8 mouse cellular contexts compared by ENCODE assay signal in the genomic region with DNA sequence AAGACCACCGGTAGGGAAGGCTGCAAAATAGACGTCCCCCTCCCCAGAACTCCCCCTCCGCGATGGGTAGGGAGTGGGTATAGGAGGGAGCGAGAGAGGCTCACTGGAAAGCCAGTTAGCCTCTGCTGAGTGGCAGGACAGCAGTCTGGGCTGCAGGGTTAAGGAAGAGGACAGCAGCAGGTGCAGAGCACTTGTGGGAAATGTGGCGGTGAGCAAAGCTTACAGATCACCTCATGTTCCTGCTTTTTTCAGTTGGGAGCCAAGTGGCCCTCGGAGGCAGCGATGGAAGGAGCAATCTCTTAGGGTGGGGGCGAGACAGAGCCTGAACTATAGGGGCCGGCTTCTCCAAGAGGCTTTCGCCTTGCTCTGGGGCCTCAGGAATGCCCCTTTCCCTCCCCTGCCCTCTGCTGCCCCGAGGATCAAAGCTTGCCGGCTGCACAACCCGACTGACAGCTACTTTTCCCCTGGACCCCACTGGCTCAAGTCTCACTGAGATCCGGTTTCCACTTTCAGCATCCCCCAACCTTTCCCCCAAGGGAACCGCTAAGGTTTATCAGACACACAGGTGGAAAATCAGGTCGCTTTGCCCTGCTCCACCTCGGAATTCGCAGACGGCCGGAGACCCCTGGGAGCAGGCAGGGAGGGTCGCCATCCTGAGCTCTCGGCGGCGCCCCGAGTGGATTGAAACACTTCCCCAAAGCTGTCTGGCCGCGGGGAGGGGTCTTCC. TPM values are rescaled to one million over a fixed set of nuclear protein-coding genes. Genes with fewer than 3 reads are reported as not detected.
DNase-seq lines count a peak whose midpoint lies in the region; ATAC-seq lines count a peak whose summit lies in the region.

No protein-coding gene starts in this region.

- DNase-seq in kidney, adult 18-20 months, result peak; percentile 18
- no peak for DNase-seq in kidney, adult 11 months
- DNase-seq in ZHBTc4 (ENCODE audit: low read depth, low spot score), result peak; percentile 6
- DNase-seq in forebrain, embryonic 14.5 days (ENCODE audit: low spot score), result no peak
- no peak for DNase-seq in liver, embryonic 11.5 days (ENCODE audit: low spot score)
- no peak for DNase-seq in right cerebral cortex, postnatal 10 days (ENCODE audit: low spot score in 2 of 2)
- no peak for DNase-seq in cerebellum, adult 9-10 months

- H3K27me3 ChIP-seq in forebrain, embryonic 14.5 days (replicated peaks; ENCODE audit: control insufficient read depth, insufficient read depth, low read length), result 0 out of 2 replicates have a peak, but pooled peaks cover 3% of the 10 kb centered on the region
- H3K27me3 ChIP-seq in liver, embryonic 11.5 days (replicated peaks; ENCODE audit: control insufficient read depth, insufficient read depth, low read length), result peaks cover 52% of the 10 kb centered on the region

- no peak overlapping the region for H3K27ac ChIP-seq in forebrain, embryonic 14.5 days (ENCODE audit: low read depth, low read length)
- H3K27ac ChIP-seq in liver, embryonic 11.5 days (ENCODE audit: low read depth, low read length), result no peak overlapping the region

- ATAC-seq in forebrain, embryonic 14.5 days, result no peak
- ATAC-seq in liver, embryonic 11.5 days (replicated peaks; ENCODE audit: low FRiP score), result 0 out of 2 replicates have a peak, but pooled peaks have one; percentile 4
- ATAC-seq in frontal cortex, adult (ENCODE audit: low TSS enrichment), result no peak

- H3K9ac ChIP-seq in forebrain, embryonic 14.5 days (ENCODE audit: low read length), result peak overlapping the region; percentile 63
- H3K9ac ChIP-seq in liver, embryonic 11.5 days (ENCODE audit: low read depth, low read length), result peak overlapping the region; percentile 43

- H3K4me1 ChIP-seq in forebrain, embryonic 14.5 days (ENCODE audit: control insufficient read depth, insufficient read depth, low read length), result peaks cover 18% of the 10 kb centered on the region
- H3K4me1 ChIP-seq in liver, embryonic 11.5 days (replicated peaks; ENCODE audit: control insufficient read depth, insufficient read depth, low read length), result peaks cover 12% of the 10 kb centered on the region

- peak overlapping the region; percentile 58 for H3K4me3 ChIP-seq in forebrain, embryonic 14.5 days (ENCODE audit: low read depth, low read length)
- peak overlapping the region; percentile 65 for H3K4me3 ChIP-seq in liver, embryonic 11.5 days (ENCODE audit: low read depth, low read length)

- WGBS in forebrain, embryonic 14.5 days, result 8% methylated on average over 28 of the region's 28 CpGs
- WGBS in liver, embryonic 11.5 days, result 12% methylated on average over 28 of the region's 28 CpGs

- no peaks in the 10 kb centered on the region for H3K36me3 ChIP-seq in forebrain, embryonic 14.5 days (ENCODE audit: control insufficient read depth, insufficient read depth, low read length)
- no peaks in the 10 kb centered on the region for H3K36me3 ChIP-seq in liver, embryonic 11.5 days (ENCODE audit: control insufficient read depth, insufficient read depth, low read length)

- no peaks in the 10 kb centered on the region for H3K9me3 ChIP-seq in forebrain, embryonic 14.5 days (replicated peaks; ENCODE audit: control insufficient read depth, low read length)
- H3K9me3 ChIP-seq in liver, embryonic 11.5 days (ENCODE audit: control insufficient read depth, low read length), result no peaks in the 10 kb centered on the region

- peak overlapping the region; percentile 97 for H3K4me2 ChIP-seq in forebrain, embryonic 14.5 days (ENCODE audit: low read length)
- H3K4me2 ChIP-seq in liver, embryonic 11.5 days, result peak overlapping the region; percentile 91

RNA-seq across cellular contexts. Expression of gene Rph3al, which starts 27.6 kb away (rescaled TPM):
- polyA plus RNA-seq in forebrain, embryonic 14.5 days (2014; fragmentation: Nextera tagmentation; extraction: Ambion mirVana), result 1.6 and 2.8 TPM in 2 replicates
- polyA plus RNA-seq in liver, embryonic 11.5 days (2014; fragmentation: Nextera tagmentation; extraction: Ambion mirVana), result 1.4 and 1.5 TPM in 2 replicates

RNA-seq across cellular contexts. Expression of gene 1700016K19Rik, which starts 33.9 kb away (rescaled TPM):
- polyA plus RNA-seq in forebrain, embryonic 14.5 days (2014; fragmentation: Nextera tagmentation; extraction: Ambion mirVana), result 1.8 and 2.5 TPM in 2 replicates
- not detected in 2 replicates for polyA plus RNA-seq in liver, embryonic 11.5 days (2014; fragmentation: Nextera tagmentation; extraction: Ambion mirVana)

Comparison
In these comparisons a context has a peak if more than half of its experiments do, and no peak if none do; other contexts are left out.
1. DNase-seq: peak in kidney, adult 18-20 months (single experiment) and ZHBTc4 (single experiment); none in kidney, adult 11 months (single experiment), forebrain, embryonic 14.5 days (single experiment), liver, embryonic 11.5 days (single experiment), right cerebral cortex, postnatal 10 days (0 of 2) and cerebellum, adult 9-10 months (single experiment).